Mouse (Mus musculus): ENCODE data around the gene Grin2c. TPM values are rescaled to one million over a fixed set of nuclear protein-coding genes. Genes with fewer than 3 reads are reported as not detected.

Gene Grin2c
- polyA plus RNA-seq, 1 experiment from 2014 or later: 0.12 TPM

DNA sequence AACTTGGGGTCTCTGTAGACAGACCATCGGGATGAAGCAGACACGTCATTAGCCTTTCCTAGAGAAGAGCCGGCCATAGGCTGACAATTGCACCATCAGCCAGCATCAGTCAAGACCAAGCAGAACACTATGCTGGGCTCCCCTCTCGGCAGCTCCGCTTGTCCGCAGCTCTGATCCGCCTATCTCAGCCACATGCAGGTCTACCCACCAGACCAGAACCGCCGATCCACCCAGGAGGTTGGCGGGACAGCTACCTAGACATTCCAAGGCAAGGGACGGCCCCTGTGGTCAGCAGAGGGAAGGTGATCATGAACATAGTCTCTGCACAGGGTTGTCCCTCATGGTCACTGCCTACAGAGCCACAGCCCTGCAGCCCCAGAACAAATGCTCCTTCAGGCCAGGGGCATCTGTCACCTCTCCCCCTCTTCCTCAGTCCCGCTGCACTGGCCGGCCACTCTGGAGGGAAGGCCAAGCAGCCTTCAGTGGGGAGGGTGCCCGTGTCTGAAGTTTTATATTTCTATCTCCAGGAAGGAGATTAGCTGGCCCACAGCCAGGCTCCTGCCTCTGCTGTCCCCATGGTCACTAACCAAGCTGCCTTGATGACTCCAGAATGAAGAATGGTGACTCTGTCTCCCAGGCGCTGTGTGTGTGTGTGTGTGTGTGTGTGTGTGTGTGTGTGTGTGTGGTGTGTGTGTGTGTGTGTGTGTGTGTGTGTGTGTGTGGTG, 32.6 kb downstream of the Grin2c start:
- DNase-seq (peak; percentile 56), ATAC-seq (ENCODE audit: low FRiP score, low TSS enrichment) (peak; percentile 20; the same call in 1 of the 2 replicates)
- 69% methylated on average over 15 of the region's 15 CpGs for WGBS
- no peak overlapping the region for H3K9ac ChIP-seq (replicated peaks; ENCODE audit: low read length)
- no peak overlapping the region for H3K27ac ChIP-seq (replicated peaks; ENCODE audit: low read depth, low read length)
- no peak overlapping the region for H3K4me3 ChIP-seq (replicated peaks; ENCODE audit: low read depth, low read length)
- H3K9me3 ChIP-seq (ENCODE audit: control insufficient read depth, low read length): no peaks in the 10 kb centered on the region
- H3K4me1 ChIP-seq (ENCODE audit: control insufficient read depth, insufficient read depth, low read length): peaks cover 42% of the 10 kb centered on the region
- 0 out of 2 replicates have a peak, but pooled peaks cover 3% of the 10 kb centered on the region for H3K36me3 ChIP-seq (ENCODE audit: control insufficient read depth, insufficient read depth, low read length)
- no peak overlapping the region for H3K4me2 ChIP-seq (ENCODE audit: low read length)
- no peaks in the 10 kb centered on the region for H3K27me3 ChIP-seq (ENCODE audit: control insufficient read depth, insufficient read depth, low read length)

- WGBS: 21% methylated on average over 20 of the region's 20 CpGs
- peak; percentile 20; the same call in 1 of the 2 replicates for ATAC-seq (ENCODE audit: low FRiP score, low TSS enrichment)
- H3K9me3 ChIP-seq (ENCODE audit: control insufficient read depth, low read length): no peaks in the 10 kb centered on the region
- no peaks in the 10 kb centered on the region for H3K27me3 ChIP-seq (ENCODE audit: control insufficient read depth, insufficient read depth, low read length)
- 0 out of 2 replicates have a peak, but pooled peaks cover 3% of the 10 kb centered on the region for H3K36me3 ChIP-seq (ENCODE audit: control insufficient read depth, insufficient read depth, low read length)
- no peak overlapping the region for H3K4me2 ChIP-seq (ENCODE audit: low read length)
- H3K9ac ChIP-seq (replicated peaks; ENCODE audit: low read length): no peak overlapping the region
- peaks cover 45% of the 10 kb centered on the region for H3K4me1 ChIP-seq (ENCODE audit: control insufficient read depth, insufficient read depth, low read length)
- H3K27ac ChIP-seq (replicated peaks; ENCODE audit: low read depth, low read length): peak overlapping the region; percentile 33; the same call in 1 of the 2 replicates
- DNase-seq: peak; percentile 60
- no peak overlapping the region for H3K4me3 ChIP-seq (replicated peaks; ENCODE audit: low read depth, low read length)
These were observed 33.3 kb downstream of the Grin2c start for GRCm38 (mm10) chr11:115233526-115234290.

DNA sequence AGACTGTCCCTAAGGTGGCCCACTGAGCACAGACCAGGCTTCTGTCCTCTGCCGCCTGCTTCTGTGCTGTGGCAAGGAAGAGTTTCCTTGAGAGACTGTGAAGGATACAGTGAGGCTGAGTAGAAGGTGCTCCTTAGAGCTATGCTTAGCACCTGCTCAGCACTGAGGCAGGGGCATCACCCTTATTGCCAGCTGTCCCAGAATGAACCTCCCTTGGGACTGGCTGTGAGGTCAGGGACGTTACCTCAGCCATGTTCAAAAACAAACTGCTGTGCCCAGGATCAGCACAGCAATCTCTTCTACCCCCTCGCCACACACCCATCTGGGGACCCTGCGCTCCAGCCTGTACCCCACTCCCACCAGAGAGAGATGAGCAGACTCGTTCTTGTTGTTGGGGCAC, 34.2 kb downstream of the Grin2c start:
- ATAC-seq (ENCODE audit: low FRiP score, low TSS enrichment) (no peak), DNase-seq (no peak)
- no peaks in the 10 kb centered on the region for H3K9me3 ChIP-seq (ENCODE audit: control insufficient read depth, low read length)
- H3K36me3 ChIP-seq (ENCODE audit: control insufficient read depth, insufficient read depth, low read length): 0 out of 2 replicates have a peak, but pooled peaks cover 3% of the 10 kb centered on the region
- no peaks in the 10 kb centered on the region for H3K27me3 ChIP-seq (ENCODE audit: control insufficient read depth, insufficient read depth, low read length)
- no peak overlapping the region for H3K4me2 ChIP-seq (ENCODE audit: low read length)
- H3K4me1 ChIP-seq (ENCODE audit: control insufficient read depth, insufficient read depth, low read length): peaks cover 45% of the 10 kb centered on the region
- H3K27ac ChIP-seq (replicated peaks; ENCODE audit: low read depth, low read length): no peak overlapping the region
- no peak overlapping the region for H3K4me3 ChIP-seq (replicated peaks; ENCODE audit: low read depth, low read length)
- no peak overlapping the region for H3K9ac ChIP-seq (replicated peaks; ENCODE audit: low read length)
- 61% methylated on average over 5 of the region's 5 CpGs for WGBS

- no peak overlapping the region for H3K4me3 ChIP-seq (replicated peaks; ENCODE audit: low read depth, low read length)
- no peaks in the 10 kb centered on the region for H3K27me3 ChIP-seq (ENCODE audit: control insufficient read depth, insufficient read depth, low read length)
- H3K9me3 ChIP-seq (ENCODE audit: control insufficient read depth, low read length): no peaks in the 10 kb centered on the region
- ATAC-seq (ENCODE audit: low FRiP score, low TSS enrichment) (no peak), DNase-seq (peak; percentile 55)
- no peak overlapping the region for H3K4me2 ChIP-seq (ENCODE audit: low read length)
- WGBS: 23% methylated on average over 9 of the region's 9 CpGs
- peaks cover 53% of the 10 kb centered on the region for H3K4me1 ChIP-seq (ENCODE audit: control insufficient read depth, insufficient read depth, low read length)
- H3K36me3 ChIP-seq (ENCODE audit: control insufficient read depth, insufficient read depth, low read length): 0 out of 2 replicates have a peak, but pooled peaks cover 3% of the 10 kb centered on the region
- no peak overlapping the region for H3K9ac ChIP-seq (replicated peaks; ENCODE audit: low read length)
- peak overlapping the region; percentile 15; the same call in 1 of the 2 replicates for H3K27ac ChIP-seq (replicated peaks; ENCODE audit: low read depth, low read length)
These were observed 35.1 kb downstream of the Grin2c start for GRCm38 (mm10) chr11:115231924-115232323.

DNA sequence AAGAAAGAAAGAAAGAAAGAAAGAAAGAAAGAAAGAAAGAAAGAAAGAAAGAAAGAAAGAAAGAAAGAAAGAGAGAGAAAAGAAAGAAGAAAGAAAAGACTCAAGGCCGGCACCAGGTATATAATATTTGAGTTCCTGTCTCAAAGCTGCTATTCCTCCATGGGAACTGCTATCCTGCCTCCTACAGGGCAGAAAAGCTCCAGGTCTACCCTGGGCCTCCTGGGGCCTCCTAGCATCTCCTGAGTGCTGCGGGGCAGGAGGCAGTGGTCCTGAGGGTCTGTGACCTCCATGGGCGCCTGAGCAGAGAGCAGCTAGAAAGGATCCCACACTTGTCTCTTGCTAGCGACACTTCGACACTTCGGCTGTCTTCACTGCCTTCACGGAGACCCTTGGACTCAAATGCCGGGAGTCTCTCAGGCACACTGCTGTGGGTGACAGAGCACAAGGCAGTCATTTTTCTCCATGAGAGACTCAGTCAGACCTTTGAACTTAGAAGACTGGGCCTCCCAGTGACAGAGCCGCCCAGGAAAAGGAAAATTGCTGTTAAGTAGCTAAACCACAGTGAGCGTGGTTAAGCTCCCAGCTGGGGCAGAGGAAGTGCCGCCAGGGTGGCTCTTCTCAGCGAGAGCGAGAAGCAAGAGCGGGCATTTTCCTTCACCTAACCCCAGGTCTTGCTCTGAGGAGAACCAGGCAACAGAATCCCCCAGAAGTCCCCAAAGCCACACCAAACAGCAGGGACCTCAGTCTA, 35.7 kb downstream of the Grin2c start:
- H3K27ac ChIP-seq (replicated peaks; ENCODE audit: low read depth, low read length): peak overlapping the region; percentile 15; the same call in 1 of the 2 replicates

DNA sequence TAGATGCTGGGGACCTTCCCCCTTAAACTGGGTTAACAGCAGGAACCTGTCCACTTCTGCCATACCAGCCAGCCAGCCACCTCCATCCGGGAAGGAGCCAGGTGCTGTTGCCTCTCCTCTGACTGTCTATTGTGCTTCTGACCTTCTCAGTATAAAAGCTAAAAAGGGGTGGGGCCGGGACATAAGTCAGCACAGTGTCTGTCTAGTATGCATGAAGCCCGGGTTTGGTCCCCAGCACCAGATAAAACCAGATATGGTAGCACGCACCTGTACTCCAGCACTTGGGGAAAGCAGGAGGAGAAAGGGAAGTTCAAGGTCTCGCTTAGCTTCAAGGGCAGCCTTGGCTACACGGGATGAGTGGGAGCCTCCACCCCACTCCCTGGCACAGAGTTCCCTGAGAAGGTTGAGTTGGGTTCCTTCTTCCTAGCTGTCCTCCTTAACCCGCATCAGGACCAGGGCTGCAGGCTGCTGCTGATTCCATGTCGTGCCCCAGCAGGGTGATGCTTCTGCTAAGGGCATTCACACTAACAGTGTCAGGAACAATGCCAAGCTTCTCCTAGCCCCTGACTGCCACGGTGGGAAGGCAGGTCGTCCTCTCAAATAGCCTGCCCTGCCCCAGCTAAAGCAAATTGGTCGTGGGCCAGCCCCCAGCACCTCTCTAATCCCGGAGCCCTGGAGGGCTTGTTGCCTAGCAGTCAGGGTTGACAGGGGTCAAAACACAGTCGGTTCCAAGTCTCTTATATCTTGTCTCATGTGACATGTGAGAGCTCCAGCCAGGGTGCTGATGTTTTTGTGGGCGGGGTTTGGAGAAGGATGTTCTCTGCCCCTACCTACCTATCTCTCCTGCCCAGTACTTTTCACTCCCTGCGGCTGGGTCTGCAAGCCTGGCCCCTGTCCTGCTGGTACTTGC, 37.8 kb downstream of the Grin2c start:
- H3K9ac ChIP-seq (replicated peaks; ENCODE audit: low read length): no peak overlapping the region
- no peak for DNase-seq
- H3K27me3 ChIP-seq (ENCODE audit: control insufficient read depth, insufficient read depth, low read length): no peaks in the 10 kb centered on the region
- H3K4me1 ChIP-seq (ENCODE audit: control insufficient read depth, insufficient read depth, low read length): peaks cover 56% of the 10 kb centered on the region
- ATAC-seq (ENCODE audit: low FRiP score, low TSS enrichment): no peak
- H3K4me2 ChIP-seq (ENCODE audit: low read length): no peak overlapping the region
- H3K27ac ChIP-seq (replicated peaks; ENCODE audit: low read depth, low read length): no peak overlapping the region
- H3K4me3 ChIP-seq (replicated peaks; ENCODE audit: low read depth, low read length): no peak overlapping the region
- H3K36me3 ChIP-seq (ENCODE audit: control insufficient read depth, insufficient read depth, low read length): 0 out of 2 replicates have a peak, but pooled peaks cover 3% of the 10 kb centered on the region
- 47% methylated on average over 15 of the region's 15 CpGs for WGBS
- H3K9me3 ChIP-seq (ENCODE audit: control insufficient read depth, low read length): no peaks in the 10 kb centered on the region

More for the DNA sequence above, 35.7 kb downstream of the Grin2c start:
- peaks cover 57% of the 10 kb centered on the region for H3K4me1 ChIP-seq (ENCODE audit: control insufficient read depth, insufficient read depth, low read length)
- no peak overlapping the region for H3K4me2 ChIP-seq (ENCODE audit: low read length)
- ATAC-seq (ENCODE audit: low FRiP score, low TSS enrichment): no peak
- H3K27me3 ChIP-seq (ENCODE audit: control insufficient read depth, insufficient read depth, low read length): no peaks in the 10 kb centered on the region
- H3K36me3 ChIP-seq (ENCODE audit: control insufficient read depth, insufficient read depth, low read length): 0 out of 2 replicates have a peak, but pooled peaks cover 3% of the 10 kb centered on the region
- WGBS: 57% methylated on average over 14 of the region's 14 CpGs
- DNase-seq: no peak
- no peak overlapping the region for H3K4me3 ChIP-seq (replicated peaks; ENCODE audit: low read depth, low read length)
- no peaks in the 10 kb centered on the region for H3K9me3 ChIP-seq (ENCODE audit: control insufficient read depth, low read length)
- no peak overlapping the region for H3K9ac ChIP-seq (replicated peaks; ENCODE audit: low read length)

- no peaks in the 10 kb centered on the region for H3K27me3 ChIP-seq (ENCODE audit: control insufficient read depth, insufficient read depth, low read length)
- peaks cover 48% of the 10 kb centered on the region for H3K4me1 ChIP-seq (ENCODE audit: control insufficient read depth, insufficient read depth, low read length)
- H3K4me3 ChIP-seq (replicated peaks; ENCODE audit: low read depth, low read length): no peak overlapping the region
- WGBS: 68% methylated on average over 7 of the region's 7 CpGs
- no peak overlapping the region for H3K9ac ChIP-seq (replicated peaks; ENCODE audit: low read length)
- 0 out of 2 replicates have a peak, but pooled peaks cover 3% of the 10 kb centered on the region for H3K36me3 ChIP-seq (ENCODE audit: control insufficient read depth, insufficient read depth, low read length)
- no peak overlapping the region for H3K4me2 ChIP-seq (ENCODE audit: low read length)
- H3K27ac ChIP-seq (replicated peaks; ENCODE audit: low read depth, low read length): no peak overlapping the region
- ATAC-seq (ENCODE audit: low FRiP score, low TSS enrichment) (no peak), DNase-seq (no peak)
- no peaks in the 10 kb centered on the region for H3K9me3 ChIP-seq (ENCODE audit: control insufficient read depth, low read length)
These were observed 38.6 kb downstream of the Grin2c start for GRCm38 (mm10) chr11:115228430-115228829.
